Mouse (Mus musculus) mouse trophoblast stem cell (cell line): ENCODE results near the gene Rnaseh2c.

Source experiments
- in situ Hi-C, 2 experiments: fragments of 300-500 bp; cut with MseI, MboI; formaldehyde crosslinking; loops; 2 replicates in 1 of 2; 3 replicates in 1 of 2; pipeline ENCODE4 v1.15.1; 2025

The Rnaseh2c gene

DNA sequence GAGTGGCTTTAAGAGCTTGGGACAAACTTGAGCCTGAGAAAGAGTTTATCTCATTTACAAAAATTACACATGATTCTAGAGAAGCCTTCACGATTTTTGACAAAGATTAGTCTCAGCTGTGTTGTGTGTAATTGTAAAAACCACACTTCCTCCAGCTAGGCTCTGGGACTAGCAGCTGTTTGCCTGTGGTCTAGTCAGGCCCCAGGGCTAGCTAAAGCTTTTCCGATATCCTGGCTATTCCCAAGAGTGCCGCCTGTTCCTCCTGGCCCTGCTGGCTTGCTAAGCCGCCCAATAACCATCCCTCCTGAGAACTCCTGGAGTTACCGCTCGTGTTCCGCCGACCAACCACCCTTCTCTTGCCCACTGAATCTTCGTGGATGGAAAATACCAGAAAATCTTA is 30.4 kb downstream of the Rnaseh2c start:
- in situ Hi-C loops, result no loop called here

DNA sequence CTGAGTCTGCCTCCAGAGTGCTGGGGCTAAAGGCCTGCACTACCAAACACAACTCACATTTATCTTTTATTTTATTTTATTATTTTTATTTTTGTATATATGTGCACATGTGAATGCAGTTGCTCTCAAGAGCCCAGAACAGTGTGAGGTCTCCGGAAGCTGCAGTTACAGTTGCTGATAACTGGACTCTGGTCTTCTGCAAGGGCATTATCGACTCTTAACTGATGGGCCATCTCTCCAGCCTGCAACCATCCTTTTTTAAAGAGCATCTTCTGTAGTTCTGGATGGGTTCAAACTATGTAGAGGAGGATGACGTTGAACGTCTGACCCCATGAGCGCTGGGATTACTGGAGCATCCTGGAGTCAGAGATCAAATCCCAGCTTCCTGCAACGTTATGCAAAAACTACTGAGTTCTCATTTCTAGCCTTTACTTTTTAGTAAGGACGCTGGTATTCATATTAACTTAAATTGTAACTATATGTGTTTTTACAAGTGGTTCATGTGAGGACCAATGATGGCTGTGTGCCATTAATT is 34.4 kb downstream of the Rnaseh2c start:
- in situ Hi-C loops, result no loop called here

DNA sequence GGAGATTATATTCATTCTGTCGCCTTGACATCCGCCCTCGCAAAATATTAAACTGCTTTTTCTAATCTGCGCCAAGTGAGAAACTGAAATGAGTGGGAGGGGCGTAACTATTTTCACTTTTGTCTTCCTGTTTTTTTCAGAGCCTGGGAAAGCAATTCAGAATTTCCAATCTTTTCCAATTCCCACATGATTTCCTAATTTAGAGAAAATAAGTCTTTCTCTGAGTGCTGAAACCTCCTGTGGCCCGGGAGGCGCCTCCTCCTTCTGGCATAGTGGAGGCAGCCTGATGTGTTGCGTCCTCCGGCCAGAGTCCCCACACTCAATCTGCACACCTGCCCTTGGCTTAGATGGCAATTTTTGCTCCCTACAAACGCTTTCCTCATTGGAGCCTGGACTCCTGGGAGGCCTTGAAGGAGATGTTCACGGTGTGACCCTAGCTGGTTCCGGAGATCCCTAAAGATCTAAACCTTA is 34.9 kb downstream of the Rnaseh2c start:
- in situ Hi-C loops, result no loop called here

DNA sequence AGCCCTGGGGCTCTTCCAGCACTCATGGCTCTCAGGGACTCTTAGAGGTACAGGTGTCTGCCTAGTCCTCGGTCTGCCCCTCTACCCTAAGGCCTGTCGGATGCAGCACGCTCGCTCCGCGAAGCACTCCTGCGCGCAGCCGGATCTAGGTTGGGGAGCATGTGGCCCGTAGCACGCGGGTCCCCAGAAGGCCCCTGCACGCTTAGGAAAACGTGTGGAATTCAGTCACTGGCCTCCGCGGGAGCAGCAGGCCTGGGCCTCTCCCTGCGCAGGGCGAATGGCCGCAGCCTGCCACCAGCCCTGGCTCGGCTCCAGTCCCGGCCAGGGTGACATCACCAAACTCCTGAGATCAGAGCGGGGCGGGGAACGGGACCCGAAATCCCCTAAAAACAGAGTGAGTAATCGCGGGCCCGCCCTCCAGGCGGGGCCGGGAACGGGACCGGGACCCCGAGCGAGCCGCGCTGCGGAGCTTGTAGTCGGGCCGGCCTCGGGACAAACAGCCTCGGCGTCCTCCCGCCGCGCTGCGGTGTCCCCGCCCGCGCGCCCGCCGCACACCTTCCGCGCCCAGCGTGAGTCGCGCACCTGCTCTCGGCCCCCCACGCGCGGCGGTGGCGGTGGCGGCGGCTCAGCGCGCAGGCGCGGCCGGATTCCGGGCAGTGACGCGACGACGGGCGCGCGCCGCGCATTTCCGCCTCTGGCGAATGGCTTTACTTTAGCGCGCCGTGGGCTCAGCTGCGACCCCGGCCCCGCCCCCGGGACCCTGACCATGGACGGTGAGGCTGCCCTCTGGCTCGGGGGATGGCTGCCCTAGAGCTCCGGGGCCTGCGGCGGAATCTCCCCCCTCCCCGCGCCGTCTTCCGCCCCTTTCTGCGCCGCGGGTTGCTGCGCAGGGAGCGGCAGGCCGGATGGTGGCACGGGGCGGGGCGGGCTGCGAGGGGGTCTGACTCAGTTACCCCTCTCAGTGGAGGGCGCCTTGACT is 35.7 kb downstream of the Rnaseh2c start, which contains the start of gene Rela:
TSS of gene Rela (plus strand) at position 415 of the 979 bp plus-strand sequence.
- in situ Hi-C loops, result no loop called here

DNA sequence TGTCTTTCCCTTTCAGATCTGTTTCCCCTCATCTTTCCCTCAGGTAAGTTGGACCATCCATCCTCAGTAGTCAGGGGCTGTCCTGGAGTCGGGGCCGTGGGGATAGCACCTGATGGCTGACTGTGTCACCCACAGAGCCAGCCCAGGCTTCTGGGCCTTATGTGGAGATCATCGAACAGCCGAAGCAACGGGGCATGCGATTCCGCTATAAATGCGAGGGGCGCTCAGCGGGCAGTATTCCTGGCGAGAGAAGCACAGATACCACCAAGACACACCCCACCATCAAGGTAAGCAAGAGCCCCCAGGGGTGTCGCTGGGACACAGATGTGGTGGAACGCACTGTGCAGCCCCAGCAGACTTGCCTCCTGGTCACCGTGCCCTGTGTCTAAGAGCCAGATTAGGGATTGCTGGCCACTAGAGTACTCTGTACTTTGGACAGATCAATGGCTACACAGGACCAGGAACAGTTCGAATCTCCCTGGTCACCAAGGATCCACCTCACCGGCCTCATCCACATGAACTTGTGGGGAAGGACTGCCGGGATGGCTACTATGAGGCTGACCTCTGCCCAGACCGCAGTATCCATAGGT is 36.8 kb downstream of the Rnaseh2c start:
- in situ Hi-C loops, result no loop called here

DNA sequence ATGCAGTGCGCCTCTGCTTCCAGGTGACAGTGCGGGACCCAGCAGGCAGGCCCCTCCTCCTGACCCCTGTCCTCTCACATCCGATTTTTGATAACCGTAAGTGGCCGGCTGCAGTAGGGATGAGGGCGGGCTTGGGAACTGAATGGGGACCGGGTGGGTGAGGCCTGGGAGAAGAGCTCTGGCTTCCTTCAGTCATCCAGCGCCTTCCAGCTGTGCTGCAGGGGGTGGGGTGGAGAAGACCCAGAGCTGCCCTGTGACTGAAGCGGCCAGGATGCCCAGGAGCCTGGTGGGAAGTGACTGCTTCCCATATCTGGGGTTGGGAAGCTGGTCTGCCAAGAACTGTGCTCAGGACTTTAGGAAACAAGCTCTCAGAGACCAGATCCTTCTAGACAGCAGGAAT is 38.7 kb downstream of the Rnaseh2c start:
- in situ Hi-C loops, result no loop called here

DNA sequence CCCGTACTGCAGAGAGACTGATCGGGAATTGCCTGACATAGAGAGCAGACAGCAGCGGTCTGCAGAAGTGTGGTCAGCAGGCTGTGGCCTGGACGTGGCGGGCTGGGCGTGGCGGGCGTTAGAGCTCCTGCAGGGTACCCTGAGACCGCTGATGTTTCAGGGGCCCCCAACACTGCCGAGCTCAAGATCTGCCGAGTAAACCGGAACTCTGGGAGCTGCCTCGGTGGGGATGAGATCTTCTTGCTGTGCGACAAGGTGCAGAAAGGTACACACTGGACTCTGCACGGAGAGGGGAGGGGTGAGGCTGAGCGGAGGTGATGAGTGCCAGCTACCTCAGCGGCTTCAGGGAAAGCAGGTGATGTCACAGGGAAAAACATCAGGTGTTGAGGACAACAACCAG is 39.3 kb downstream of the Rnaseh2c start:
- in situ Hi-C loops, result no loop called here

DNA sequence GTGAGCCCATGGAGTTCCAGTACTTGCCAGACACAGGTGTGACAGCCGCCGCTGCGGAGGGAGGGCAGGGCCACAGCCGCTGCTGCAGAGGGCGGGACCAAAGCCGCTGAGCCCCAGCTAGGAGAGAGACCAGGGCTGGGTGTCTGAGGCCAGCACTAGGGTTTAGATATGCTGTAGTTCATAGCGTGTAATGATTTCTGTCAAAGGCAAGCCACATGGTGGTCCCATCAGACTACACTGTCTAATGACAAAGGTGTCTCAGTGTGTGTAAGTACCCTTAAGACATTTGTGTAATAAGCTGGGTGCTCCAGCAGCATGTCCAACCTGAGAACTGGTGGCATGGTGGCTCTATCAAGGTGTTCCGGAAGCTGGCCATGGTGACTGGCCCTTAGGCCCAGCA is 40.0 kb downstream of the Rnaseh2c start:
- in situ Hi-C loops, result no loop called here

DNA sequence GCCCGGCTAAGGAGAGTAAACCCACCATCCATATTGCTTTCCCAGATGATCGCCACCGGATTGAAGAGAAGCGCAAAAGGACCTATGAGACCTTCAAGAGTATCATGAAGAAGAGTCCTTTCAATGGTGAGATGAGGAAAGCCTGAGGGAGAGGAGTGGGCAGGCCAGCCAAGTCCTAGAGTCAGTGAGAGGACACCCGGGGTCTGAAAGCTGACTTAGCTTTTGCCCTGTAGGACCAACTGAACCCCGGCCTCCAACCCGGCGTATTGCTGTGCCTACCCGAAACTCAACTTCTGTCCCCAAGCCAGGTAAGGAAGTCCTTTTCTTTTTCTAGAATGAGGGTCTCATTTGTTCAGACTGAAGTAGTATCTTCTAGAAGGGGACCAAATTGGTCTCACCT is 43.6 kb downstream of the Rnaseh2c start:
- in situ Hi-C loops, result no loop called here

DNA sequence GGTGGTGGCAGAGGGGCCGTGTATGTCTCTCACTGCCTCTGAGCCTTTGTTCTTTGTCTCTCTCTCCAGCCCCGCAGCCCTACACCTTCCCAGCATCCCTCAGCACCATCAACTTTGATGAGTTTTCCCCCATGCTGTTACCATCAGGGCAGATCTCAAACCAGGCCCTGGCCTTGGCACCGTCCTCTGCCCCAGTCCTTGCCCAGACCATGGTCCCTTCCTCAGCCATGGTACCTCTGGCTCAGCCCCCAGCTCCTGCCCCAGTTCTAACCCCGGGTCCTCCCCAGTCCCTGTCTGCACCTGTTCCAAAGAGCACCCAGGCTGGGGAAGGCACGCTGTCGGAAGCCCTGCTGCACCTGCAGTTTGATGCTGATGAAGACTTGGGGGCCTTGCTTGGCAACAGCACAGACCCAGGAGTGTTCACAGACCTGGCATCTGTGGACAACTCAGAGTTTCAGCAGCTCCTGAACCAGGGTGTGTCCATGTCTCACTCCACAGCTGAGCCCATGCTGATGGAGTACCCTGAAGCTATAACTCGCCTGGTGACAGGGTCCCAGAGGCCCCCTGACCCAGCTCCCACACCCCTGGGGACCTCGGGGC is 45.2 kb downstream of the Rnaseh2c start:
- in situ Hi-C loops, result no loop called here

DNA sequence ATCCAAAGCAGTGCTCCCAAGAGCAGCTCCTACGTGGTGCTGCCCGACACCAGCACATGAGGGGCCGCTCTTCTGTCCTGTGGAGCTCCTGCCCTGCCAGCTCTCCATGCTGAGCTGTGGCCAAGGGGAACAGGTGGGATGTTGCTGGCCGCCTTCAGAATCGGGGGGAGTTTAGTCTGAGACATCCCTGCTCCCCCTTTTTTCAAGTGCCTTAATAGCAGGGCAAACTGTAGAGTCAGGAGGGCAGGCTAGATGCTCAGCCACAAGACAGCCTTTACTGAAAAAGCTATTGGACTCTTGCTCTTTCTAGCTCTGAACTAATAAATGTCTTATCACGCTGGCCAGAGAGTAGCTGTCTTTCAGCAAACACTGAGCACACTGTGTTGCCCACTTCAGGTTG is 46.1 kb downstream of the Rnaseh2c start:
- in situ Hi-C loops, result no loop called here

DNA sequence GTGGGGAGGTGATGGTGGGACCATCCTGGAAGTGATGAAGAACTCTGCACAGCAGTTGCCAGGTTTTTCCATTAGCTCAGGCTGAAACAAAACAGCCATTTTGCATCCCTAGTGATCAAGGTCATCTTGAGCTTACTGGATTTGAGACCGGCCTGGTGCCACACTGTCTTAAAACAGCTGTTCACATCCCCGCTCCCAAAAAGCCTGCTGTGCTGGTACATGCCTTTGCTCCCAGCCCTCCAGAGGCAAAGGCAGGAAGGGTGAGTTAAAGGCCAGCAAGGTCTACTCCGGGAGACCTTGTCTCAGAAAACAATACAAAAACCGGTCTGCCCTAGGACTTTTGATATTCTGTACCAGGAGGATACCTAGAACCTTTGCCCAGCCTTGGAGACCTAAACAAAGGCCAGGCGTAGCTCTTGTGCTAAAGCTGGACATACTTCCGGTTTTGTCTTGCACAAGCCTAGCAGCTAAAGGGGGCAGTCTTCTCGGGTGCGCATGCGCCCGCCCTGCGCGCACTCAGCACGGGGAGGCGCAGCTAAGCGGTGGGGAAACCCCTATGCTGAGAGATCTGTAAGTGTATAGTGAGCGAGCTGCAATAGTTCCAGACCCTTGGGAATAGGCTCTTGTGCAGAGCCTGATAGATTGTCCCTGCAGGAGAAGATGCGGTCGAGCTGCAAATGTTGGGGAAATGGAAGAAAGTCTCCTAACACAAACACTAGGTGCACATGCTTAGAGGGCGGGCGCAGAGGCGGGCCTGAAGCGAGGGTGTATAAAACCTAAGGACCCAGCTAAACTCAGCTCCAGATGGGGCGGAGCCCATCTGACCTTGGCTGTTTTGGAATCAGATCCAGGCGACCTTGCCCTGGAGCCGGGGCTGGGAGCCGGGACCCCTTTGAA is 47.0 kb downstream of the Rnaseh2c start:
- in situ Hi-C loops, result no loop called here

DNA sequence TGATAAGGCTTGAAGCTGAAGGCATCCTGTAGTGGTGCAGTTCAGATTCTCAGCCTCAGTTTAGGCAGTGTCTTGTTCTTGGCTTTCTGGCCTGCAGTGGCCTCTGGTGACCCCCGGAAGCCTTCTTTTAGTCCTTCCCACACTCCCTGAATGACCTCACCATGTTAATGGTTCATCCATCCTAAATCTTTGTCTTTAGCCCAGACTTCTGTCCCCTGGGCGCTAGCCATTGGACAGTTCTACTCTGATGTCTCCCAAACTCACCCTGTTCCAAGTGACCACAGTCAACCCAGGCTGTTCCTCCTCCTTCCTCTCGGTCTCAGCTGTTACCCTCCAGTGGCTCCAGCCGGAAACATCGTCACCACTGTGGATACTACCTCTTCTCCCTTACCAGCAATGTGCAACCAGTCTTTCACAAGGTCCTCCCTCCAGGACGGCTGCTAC is 47.6 kb downstream of the Rnaseh2c start:
- in situ Hi-C loops, result no loop called here

DNA sequence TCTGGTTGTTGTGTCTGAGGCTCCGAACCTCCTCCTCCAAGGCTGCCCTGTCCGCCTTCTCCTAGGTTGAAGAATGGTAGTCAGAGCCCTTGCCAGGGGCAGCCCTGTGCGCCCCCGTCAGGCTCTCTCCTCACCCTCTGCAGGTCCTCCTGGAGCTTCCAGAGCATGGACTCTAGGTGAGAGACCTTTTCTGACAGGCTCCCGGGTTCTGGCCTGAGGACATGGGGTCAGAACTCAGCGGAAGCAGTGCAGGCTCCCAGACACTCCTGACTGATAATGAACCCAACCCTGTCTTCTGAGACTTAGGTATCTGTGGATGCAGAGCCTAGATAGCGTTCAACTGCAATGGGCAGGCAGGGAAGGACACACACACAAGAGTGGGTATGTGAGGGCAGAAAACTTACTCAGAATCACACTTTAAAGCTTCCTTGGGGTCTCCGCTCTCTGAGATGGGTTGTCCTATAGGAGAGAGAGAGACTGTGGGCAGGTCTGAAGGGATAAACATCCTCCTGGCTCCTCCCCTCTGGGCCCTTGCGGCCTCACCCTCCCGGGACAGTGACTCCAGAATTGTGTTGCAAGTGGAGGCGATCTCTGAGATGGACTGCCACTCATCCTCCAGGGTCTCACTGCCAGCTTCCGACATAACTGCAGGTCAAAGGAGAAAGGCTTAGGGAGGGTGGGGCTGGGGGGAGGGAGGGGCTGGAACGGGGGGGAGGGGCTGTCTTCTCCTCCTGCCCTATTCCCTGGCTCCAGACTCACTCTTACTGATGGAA is 50.0 kb downstream of the Rnaseh2c start:
- in situ Hi-C loops, result no loop called here

DNA sequence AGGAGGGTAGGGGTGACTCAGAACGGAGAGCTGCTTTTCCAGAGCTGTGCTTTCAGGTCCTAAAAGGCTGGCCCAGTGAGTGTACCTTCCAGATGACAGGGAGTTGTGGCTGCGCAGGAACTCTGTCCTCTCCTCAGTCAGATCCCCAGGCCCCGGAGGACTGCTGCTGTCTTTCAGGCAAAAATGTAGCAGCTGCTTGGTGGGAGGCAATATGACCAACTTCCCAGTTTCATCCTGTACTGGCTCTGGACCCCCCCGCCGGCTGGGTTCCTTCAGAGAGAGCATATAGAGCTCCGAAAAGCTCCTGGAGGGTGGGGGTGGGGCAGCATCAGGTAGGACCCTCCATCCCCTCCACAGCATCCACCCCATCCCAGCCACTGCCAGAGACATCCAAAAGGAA is 50.9 kb downstream of the Rnaseh2c start:
- in situ Hi-C loops, result no loop called here

DNA sequence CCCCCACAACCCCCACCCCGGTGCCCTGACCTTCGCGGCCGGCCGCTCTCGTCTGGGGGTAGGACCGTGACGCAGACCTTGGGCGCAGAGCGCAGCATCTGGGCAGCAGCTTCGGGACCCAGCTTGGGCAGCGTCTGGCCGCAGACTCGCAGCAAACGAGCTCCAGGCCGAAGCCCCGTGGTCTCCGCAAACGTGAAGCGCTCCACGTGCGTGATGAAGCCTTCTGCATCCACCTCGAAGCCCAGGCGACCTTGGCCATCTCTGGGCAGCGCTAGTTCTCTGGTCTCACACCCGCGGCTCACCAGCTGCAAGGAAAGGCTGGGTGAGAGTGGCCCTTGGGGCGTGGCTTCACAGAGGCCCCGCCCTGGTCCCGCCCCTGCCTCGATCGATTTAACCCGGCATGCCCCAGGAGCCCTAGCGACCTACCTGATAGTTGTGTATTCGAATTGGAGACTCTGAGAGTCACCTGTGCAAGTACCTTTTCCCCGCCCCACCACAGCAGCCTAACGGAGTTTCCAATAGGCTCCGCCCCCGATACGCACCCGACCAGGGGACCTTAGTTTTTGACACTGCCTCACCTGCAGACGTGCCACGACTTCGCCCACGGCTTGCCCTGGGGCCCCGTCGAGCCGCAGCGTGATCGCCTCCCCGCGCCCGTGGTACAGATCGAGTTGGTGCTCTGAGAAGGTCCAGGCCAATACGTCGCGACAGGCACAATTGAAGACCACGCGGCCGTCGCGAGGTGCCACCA is 52.5 kb downstream of the Rnaseh2c start:
- in situ Hi-C loops, result no loop called here

DNA sequence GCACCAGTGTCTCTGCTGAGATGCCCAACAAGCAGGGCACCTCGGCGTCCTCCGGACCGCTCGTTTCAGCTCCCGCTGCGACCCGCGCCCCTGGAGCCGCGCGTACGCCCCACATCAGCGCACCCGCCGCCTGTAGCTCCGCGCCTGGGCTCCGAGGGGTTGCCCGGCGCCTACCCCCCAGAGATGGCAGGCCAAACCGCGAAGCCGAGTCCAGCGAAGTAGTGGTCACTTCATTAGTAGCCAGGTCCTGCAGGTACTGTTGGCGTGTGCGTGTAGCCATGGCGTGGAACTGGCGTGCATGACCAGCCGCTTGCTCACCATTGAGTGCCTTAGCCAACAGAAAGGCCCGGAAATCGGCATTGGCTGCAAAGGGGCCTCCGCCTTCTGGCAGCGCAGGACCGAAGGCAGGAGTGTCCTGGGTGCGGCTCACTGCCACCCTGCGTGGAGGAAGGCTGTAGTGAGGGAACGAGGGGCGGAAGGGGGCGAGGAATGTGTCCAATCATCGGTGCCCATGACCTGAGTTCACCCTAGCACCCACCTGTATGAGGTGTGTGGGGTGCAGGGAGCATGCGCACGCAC is 53.1 kb downstream of the Rnaseh2c start:
- in situ Hi-C loops, result no loop called here
